Mouse (Mus musculus) heart, adult 2 months (tissue): ENCODE data around the gene Ifitm1.
A peak's percentile ranks its signal among the peaks of the same experiment; 100 is the strongest.

Experiments
- CTCF ChIP-seq: fragments of 200-600 bp; IDR thresholded peaks from 2 replicates; pipeline ENCODE4 v1.8.1; 2022; ENCODE audit warnings: antibody characterized with exemption, mild to moderate bottlenecking, moderate library complexity
- POLR2A ChIP-seq: fragments of 200-500 bp; IDR thresholded peaks from 2 replicates; pipeline ENCODE4 v1.6.1; 2011; ENCODE audit warnings: mild to moderate bottlenecking, low read depth, low read length, control low read depth; ENCODE audit not compliant: insufficient read depth

- TF ChIP-seq CTCF (peak; percentile 39), POLR2A (no peak)
Observed at GRCm38 (mm10) chr7:141008312-141008761, 41.3 kb downstream of the Ifitm1 start.
